Mouse (Mus musculus) kidney, adult 2 months (tissue): Measurements from ENCODE around the gene Kif19a.

Source experiments
- CTCF ChIP-seq: fragments of 200-500 bp; conservative IDR thresholded peaks from 2 replicates; pipeline ENCODE4 v1.5.1; 2011; ENCODE audit warnings: low read depth, mild to moderate bottlenecking, control low read depth, low read length, moderate library complexity, mixed read lengths; ENCODE audit not compliant: insufficient read depth, insufficient read length
- POLR2A ChIP-seq: fragments of 200-500 bp; IDR thresholded peaks from one replicate; pipeline ENCODE4 v1.6.1; 2011; ENCODE audit warnings: low read depth, low read length, control low read depth

DNA sequence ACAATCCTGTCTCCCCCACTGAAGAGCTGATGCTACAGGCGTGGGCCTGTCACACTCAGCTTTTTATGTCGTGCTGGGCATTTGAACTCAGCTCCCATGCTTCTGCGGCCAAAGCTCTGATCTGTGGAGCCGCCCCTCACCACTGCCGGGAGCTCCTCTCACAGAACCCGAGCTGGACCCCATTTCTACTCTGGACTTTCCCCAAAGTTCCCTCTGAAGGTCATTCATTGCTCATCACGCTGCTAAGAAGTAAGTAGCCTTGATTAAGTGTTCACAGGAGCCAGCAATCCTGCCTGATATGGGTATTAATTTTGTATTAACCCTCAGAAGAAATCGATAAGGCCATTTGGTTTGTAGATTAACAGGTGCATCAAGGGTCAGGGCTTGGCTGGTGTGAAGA is 42.8 kb upstream of the Kif19a start:
- no peak for TF ChIP-seq CTCF
- TF ChIP-seq POLR2A: no peak
